29 mouse cellular contexts compared by ENCODE assay signal in the genomic region with DNA sequence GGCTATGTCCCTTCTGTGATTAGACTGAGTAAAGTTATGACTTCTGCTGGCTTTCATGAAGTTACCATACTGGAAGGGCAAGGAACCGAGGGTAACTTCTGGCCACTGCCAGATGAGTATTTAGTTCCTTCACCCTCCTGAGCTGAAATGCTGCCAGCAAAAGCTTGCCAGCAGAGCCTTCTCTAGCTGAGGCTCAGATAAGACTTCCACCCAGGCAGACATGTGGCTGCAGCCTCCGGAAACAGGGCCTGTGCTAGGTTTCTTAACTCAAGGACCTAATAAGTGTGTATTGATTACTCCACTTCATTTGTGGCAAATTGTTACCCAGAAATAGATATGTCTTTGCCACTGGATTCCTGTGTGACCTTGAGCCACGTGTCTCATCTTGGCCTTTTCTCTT. TPM values are rescaled to one million over a fixed set of nuclear protein-coding genes. Genes with fewer than 3 reads are reported as not detected.
DNase-seq lines count a peak whose midpoint lies in the region; ATAC-seq and TF ChIP-seq lines count a peak whose summit lies in the region.
"Had no signal": no experiment of that assay in that cellular context is flagged by ENCODE, and none has a peak within 500 bp of the region (broad histone marks: within the 10 kb centered on the region; RNA-seq: fewer than 3 reads in every experiment).

No protein-coding gene starts in this region.

- TF ChIP-seq CTCF in gastrocnemius, adult 2 months (IDR thresholded peaks at IDR 0.05): no peak

- H3K27ac ChIP-seq in gastrocnemius, adult 2 months: peak overlapping the region; percentile 10; the same call in 1 of the 2 replicates
- H3K27ac ChIP-seq: embryonic facial prominence, embryonic 15.5 days; heart, embryonic 15.5 days; hindbrain, embryonic 15.5 days; kidney, postnatal 0 days; macrophage; midbrain, embryonic 12.5 days had no signal

- intact Hi-C loops in gastrocnemius, adult 2 months (cut with DNase I): no loop called here

- DNase-seq in adrenal gland, adult 2 months: peak; percentile 26
- no peak for DNase-seq in adrenal gland, adult 18-20 months (ENCODE audit: low spot score in 2 of 2)
- peak; percentile 84 for DNase-seq in gastrocnemius, adult 2 months
- no peak for DNase-seq in gastrocnemius, postnatal 4 days (ENCODE audit: low spot score in 2 of 2)
- DNase-seq in urinary bladder, postnatal 14 days (ENCODE audit: low spot score): peak; percentile 48
- no peak for DNase-seq in urinary bladder, postnatal 4 days (ENCODE audit: low spot score in 2 of 2)
- peak; percentile 50 for DNase-seq in skeletal muscle tissue, adult 2 months (ENCODE audit: low read depth, low spot score)
- DNase-seq: cerebellum, adult 8-10 months; kidney, adult 2 months; spleen, adult 18-20 months had no signal

- no peak overlapping the region for H3K4me3 ChIP-seq in gastrocnemius, adult 2 months
- H3K4me3 ChIP-seq: embryonic facial prominence, embryonic 15.5 days; heart, embryonic 15.5 days; hindbrain, embryonic 15.5 days; midbrain, embryonic 12.5 days had no signal

- ATAC-seq in activated CD4-positive, CD25-positive, alpha-beta regulatory T cell, adult 4 months: no peak
- ATAC-seq: forebrain, embryonic 14.5 days had no signal

RNA-seq across cellular contexts. Expression of a gene that starts 2.5 kb away (rescaled TPM):
- total RNA-seq in adrenal gland, adult 2 months (2021): not detected
- polyA plus RNA-seq in adrenal gland, adult 2 months (2012; rRNA removed): not detected in 2 replicates
- total RNA-seq in adrenal gland, adult 18-20 months (2021): not detected
- total RNA-seq in gastrocnemius, adult 2 months (2021): 1 to 10 TPM in 1 of 2 experiments, under 1 TPM in 1; 0.31 to 1.0 TPM
- total RNA-seq in gastrocnemius, postnatal 4 days (2021): under 1 TPM; 0.21 to 0.52 TPM
- polyA plus RNA-seq in activated CD4-positive, CD25-positive, alpha-beta regulatory T cell, adult 4 months (2017; shearing (Covaris generic)): under 1 TPM in 1 of 2 experiments, not detected in 1; 0.12 TPM
- total RNA-seq: liver, adult 2 months had no signal
- polyA plus RNA-seq: liver, adult 2 months; liver, embryonic 16.5 days; lung, embryonic 16.5 days; macrophage had no signal

RNA-seq across cellular contexts. Expression of a gene that starts 9.1 kb away (rescaled TPM):
- not detected for total RNA-seq in adrenal gland, adult 2 months (2021)
- not detected in 2 replicates for polyA plus RNA-seq in adrenal gland, adult 2 months (2012; rRNA removed)
- not detected for total RNA-seq in adrenal gland, adult 18-20 months (2021)
- total RNA-seq in gastrocnemius, adult 2 months (2021): not detected
- total RNA-seq in gastrocnemius, postnatal 4 days (2021): not detected
- not detected for polyA plus RNA-seq in activated CD4-positive, CD25-positive, alpha-beta regulatory T cell, adult 4 months (2017; shearing (Covaris generic))
- total RNA-seq: heart, adult 18-20 months; hematopoietic stem cell, adult 5-6 weeks; layer of hippocampus, postnatal 14 days; liver, adult 2 months had no signal
- polyA plus RNA-seq: forebrain, embryonic 14.5 days; frontal cortex, adult 2 months; heart, embryonic 15.5 days; hindbrain, embryonic 15.5 days; intestine, embryonic 14.5 days; kidney, adult 2 months; kidney, postnatal 0 days; limb, embryonic 11.5 days; liver, adult 2 months; liver, embryonic 16.5 days; lung, embryonic 16.5 days; macrophage; midbrain, embryonic 12.5 days; neural tube, embryonic 11.5 days; testis, adult 2 months had no signal

RNA-seq across cellular contexts. Expression of a gene that starts 17.0 kb away (rescaled TPM):
- total RNA-seq in adrenal gland, adult 2 months (2021): 10 to 100 TPM in 1 of 2 experiments, not detected in 1; 10.5 TPM
- 0.39 and 2.3 TPM in 2 replicates for polyA plus RNA-seq in adrenal gland, adult 2 months (2012; rRNA removed)
- total RNA-seq in adrenal gland, adult 18-20 months (2021): under 1 TPM in 1 of 2 experiments, not detected in 1; 0.83 TPM
- not detected for total RNA-seq in gastrocnemius, adult 2 months (2021)
- total RNA-seq in gastrocnemius, postnatal 4 days (2021): not detected
- polyA plus RNA-seq in activated CD4-positive, CD25-positive, alpha-beta regulatory T cell, adult 4 months (2017; shearing (Covaris generic)): not detected
- total RNA-seq: heart, adult 18-20 months; hematopoietic stem cell, adult 5-6 weeks; layer of hippocampus, postnatal 14 days; liver, adult 2 months had no signal
- polyA plus RNA-seq: embryonic facial prominence, embryonic 15.5 days; forebrain, embryonic 14.5 days; frontal cortex, adult 2 months; heart, embryonic 15.5 days; hindbrain, embryonic 15.5 days; intestine, embryonic 14.5 days; kidney, adult 2 months; kidney, postnatal 0 days; limb, embryonic 11.5 days; liver, adult 2 months; liver, embryonic 16.5 days; macrophage; midbrain, embryonic 12.5 days; neural tube, embryonic 11.5 days had no signal

RNA-seq across cellular contexts. Expression of a gene that starts 26.5 kb away (rescaled TPM):
- not detected for total RNA-seq in adrenal gland, adult 2 months (2021)
- polyA plus RNA-seq in adrenal gland, adult 2 months (2012; rRNA removed): not detected in 2 replicates
- not detected for total RNA-seq in adrenal gland, adult 18-20 months (2021)
- not detected for total RNA-seq in gastrocnemius, adult 2 months (2021)
- total RNA-seq in gastrocnemius, postnatal 4 days (2021): not detected
- polyA plus RNA-seq in activated CD4-positive, CD25-positive, alpha-beta regulatory T cell, adult 4 months (2017; shearing (Covaris generic)): not detected
- total RNA-seq: heart, adult 18-20 months; hematopoietic stem cell, adult 5-6 weeks; layer of hippocampus, postnatal 14 days; liver, adult 2 months had no signal
- polyA plus RNA-seq: embryonic facial prominence, embryonic 15.5 days; forebrain, embryonic 14.5 days; frontal cortex, adult 2 months; heart, embryonic 15.5 days; hindbrain, embryonic 15.5 days; intestine, embryonic 14.5 days; kidney, postnatal 0 days; limb, embryonic 11.5 days; liver, adult 2 months; liver, embryonic 16.5 days; lung, embryonic 16.5 days; macrophage; midbrain, embryonic 12.5 days; neural tube, embryonic 11.5 days had no signal

RNA-seq across cellular contexts. Expression of a gene that starts 48.1 kb away (rescaled TPM):
- not detected for total RNA-seq in adrenal gland, adult 2 months (2021)
- polyA plus RNA-seq in adrenal gland, adult 2 months (2012; rRNA removed): not detected in 2 replicates
- not detected for total RNA-seq in adrenal gland, adult 18-20 months (2021)
- total RNA-seq in gastrocnemius, adult 2 months (2021): not detected
- total RNA-seq in gastrocnemius, postnatal 4 days (2021): not detected
- not detected for polyA plus RNA-seq in activated CD4-positive, CD25-positive, alpha-beta regulatory T cell, adult 4 months (2017; shearing (Covaris generic))
- total RNA-seq: heart, adult 18-20 months; hematopoietic stem cell, adult 5-6 weeks; layer of hippocampus, postnatal 14 days had no signal
- polyA plus RNA-seq: embryonic facial prominence, embryonic 15.5 days; forebrain, embryonic 14.5 days; frontal cortex, adult 2 months; heart, embryonic 15.5 days; limb, embryonic 11.5 days; lung, embryonic 16.5 days; macrophage; midbrain, embryonic 12.5 days; neural tube, embryonic 11.5 days; testis, adult 2 months had no signal

Comparison
In these comparisons a context has a peak if more than half of its experiments do, and no peak if none do; other contexts are left out.
1. DNase-seq: peak in adrenal gland, adult 2 months (single experiment), gastrocnemius, adult 2 months (single experiment), urinary bladder, postnatal 14 days (single experiment) and skeletal muscle tissue, adult 2 months (single experiment); none in adrenal gland, adult 18-20 months (0 of 2), gastrocnemius, postnatal 4 days (0 of 2) and urinary bladder, postnatal 4 days (0 of 2).